Mouse (Mus musculus) thymus, adult 2 months (tissue): Measurements from ENCODE around the gene Spag9. TPM values are rescaled to one million over a fixed set of nuclear protein-coding genes. Genes with fewer than 3 reads are reported as not detected.

Source experiments
- DNase-seq: peaks from one replicate; pipeline ENCODE4 v3.0.0; 2021
- H3K27ac ChIP-seq: fragments of 200-500 bp; 2 replicates; pipeline ENCODE4 v1.5.1; 2012; ENCODE audit warnings: low read length, control low read depth; ENCODE audit not compliant: control insufficient read depth, insufficient read depth
- H3K27me3 ChIP-seq: fragments of 200-500 bp; 2 replicates; pipeline ENCODE4 v1.6.1; 2012; ENCODE audit warnings: mild to moderate bottlenecking, low read length, moderate library complexity, mixed read lengths; ENCODE audit not compliant: control insufficient read depth, insufficient read depth
- H3K36me3 ChIP-seq: fragments of 200-500 bp; 2 replicates; pipeline ENCODE4 v1.6.1; 2012; ENCODE audit warnings: mild to moderate bottlenecking, low read length, moderate library complexity; ENCODE audit not compliant: control insufficient read depth, insufficient read depth
- H3K4me1 ChIP-seq: fragments of 200-500 bp; replicated peaks from 2 replicates; pipeline ENCODE4 v1.6.1; 2012; ENCODE audit warnings: low read length; ENCODE audit not compliant: control insufficient read depth, insufficient read depth
- H3K4me3 ChIP-seq: fragments of 200-500 bp; 2 replicates; pipeline ENCODE4 v1.5.1; 2012; ENCODE audit warnings: mild to moderate bottlenecking, low read length, control low read depth, moderate library complexity; ENCODE audit not compliant: control insufficient read depth, insufficient read depth
- CTCF ChIP-seq: fragments of 200-500 bp; IDR thresholded peaks from 2 replicates; pipeline ENCODE4 v1.5.1; 2012; ENCODE audit warnings: mild to moderate bottlenecking, control low read depth, low read length, moderate library complexity, borderline replicate concordance; ENCODE audit not compliant: control insufficient read depth, poor library complexity, insufficient read depth; ENCODE audit errors: extremely low read depth
- POLR2A ChIP-seq: fragments of 200-500 bp; IDR thresholded peaks from 2 replicates; pipeline ENCODE4 v1.6.1; 2012; ENCODE audit warnings: mild to moderate bottlenecking, low read length, control low read depth, moderate library complexity; ENCODE audit not compliant: control insufficient read depth, poor library complexity, insufficient read depth; ENCODE audit errors: extremely low read depth
- WGBS: fragments of 180-500 bp; shearing (Covaris S2); methylation state at CpG from one replicate; pipeline ENCODE4 v1.1.7; 2018; 5-methylcytosine and 5-hydroxymethylcytosine counted together
- polyA plus RNA-seq: library from polyadenylated mRNA; depleted of rRNA; stranded (reverse); fragments of >200 nt; gene quantifications from 2 replicates; pipeline ENCODE4 v1.2.3, GENCODE M21; 2012

The Spag9 gene
- polyA plus RNA-seq, 1 experiment, result 22.0 TPM

- Histone ChIP-seq H3K27me3 (no peaks in the 10 kb centered on the region), H3K4me3 (no peak overlapping the region), H3K36me3 (no peaks in the 10 kb centered on the region), H3K4me1 (no peaks in the 10 kb centered on the region; the same call in 1 of the 2 replicates), H3K27ac (no peak overlapping the region)
- 86% methylated on average over 3 of the region's 3 CpGs for WGBS
- no peak for TF ChIP-seq CTCF
- DNase-seq, result no peak
These were observed 11.3 kb upstream of the Spag9 start for GRCm38 (mm10) chr11:93984619-93985018.

- TF ChIP-seq POLR2A (no peak), CTCF (no peak)
- 54% methylated on average over 5 of the region's 5 CpGs for WGBS
- Histone ChIP-seq H3K4me3 (no peak overlapping the region), H3K27me3 (no peaks in the 10 kb centered on the region), H3K4me1 (no peaks in the 10 kb centered on the region; the same call in 1 of the 2 replicates), H3K27ac (no peak overlapping the region), H3K36me3 (no peaks in the 10 kb centered on the region)
- no peak for DNase-seq
These were observed 10.6 kb upstream of the Spag9 start for GRCm38 (mm10) chr11:93985265-93985664.

- Histone ChIP-seq H3K4me3 (no peak overlapping the region), H3K4me1 (no peaks in the 10 kb centered on the region; the same call in 1 of the 2 replicates), H3K36me3 (no peaks in the 10 kb centered on the region), H3K27ac (no peak overlapping the region), H3K27me3 (no peaks in the 10 kb centered on the region)
- TF ChIP-seq CTCF, result no peak
- no peak for TF ChIP-seq POLR2A
- DNase-seq, result no peak
These were observed 9.6 kb upstream of the Spag9 start for GRCm38 (mm10) chr11:93986298-93986697.

- H3K4me3 ChIP-seq, result no peak overlapping the region
- no peak for TF ChIP-seq CTCF
- TF ChIP-seq POLR2A, result no peak
- 88% methylated on average over 4 of the region's 4 CpGs for WGBS
- no peak overlapping the region for H3K27ac ChIP-seq
- no peaks in the 10 kb centered on the region for H3K36me3 ChIP-seq
- no peaks in the 10 kb centered on the region for H3K27me3 ChIP-seq
- no peaks in the 10 kb centered on the region; the same call in 1 of the 2 replicates for H3K4me1 ChIP-seq
- DNase-seq, result no peak
These were observed 8.9 kb upstream of the Spag9 start for GRCm38 (mm10) chr11:93987026-93987425.

GRCm38 (mm10) chr11:93987625-93988327 lies 8.1 kb upstream of the Spag9 start:
- Histone ChIP-seq H3K27ac (no peak overlapping the region), H3K36me3 (no peaks in the 10 kb centered on the region), H3K4me1 (no peaks in the 10 kb centered on the region; the same call in 1 of the 2 replicates), H3K4me3 (no peak overlapping the region), H3K27me3 (no peaks in the 10 kb centered on the region)
- TF ChIP-seq POLR2A (no peak), CTCF (no peak)
- DNase-seq, result no peak
- 40% methylated on average over 8 of the region's 8 CpGs for WGBS

GRCm38 (mm10) chr11:93988328-93989062 lies 7.4 kb upstream of the Spag9 start:
- no peaks in the 10 kb centered on the region; the same call in 1 of the 2 replicates for H3K4me1 ChIP-seq
- WGBS, result 86% methylated on average over 12 of the region's 12 CpGs
- DNase-seq, result no peak

More at GRCm38 (mm10) chr11:93988328-93989062, 7.4 kb upstream of the Spag9 start:
- Histone ChIP-seq H3K36me3 (no peaks in the 10 kb centered on the region), H3K27ac (no peak overlapping the region), H3K4me3 (no peak overlapping the region), H3K27me3 (no peaks in the 10 kb centered on the region)
- TF ChIP-seq POLR2A (no peak), CTCF (no peak)
